Mouse (Mus musculus): ENCODE results near the gene Irak1bp1. TPM values are rescaled to one million over a fixed set of nuclear protein-coding genes. Genes with fewer than 3 reads are reported as not detected.

Gene Irak1bp1
- total RNA-seq (2015) (2.5 and 2.9 TPM in 2 replicates), total RNA-seq (2017) (1.6 and 6.4 TPM in 2 replicates)

DNA sequence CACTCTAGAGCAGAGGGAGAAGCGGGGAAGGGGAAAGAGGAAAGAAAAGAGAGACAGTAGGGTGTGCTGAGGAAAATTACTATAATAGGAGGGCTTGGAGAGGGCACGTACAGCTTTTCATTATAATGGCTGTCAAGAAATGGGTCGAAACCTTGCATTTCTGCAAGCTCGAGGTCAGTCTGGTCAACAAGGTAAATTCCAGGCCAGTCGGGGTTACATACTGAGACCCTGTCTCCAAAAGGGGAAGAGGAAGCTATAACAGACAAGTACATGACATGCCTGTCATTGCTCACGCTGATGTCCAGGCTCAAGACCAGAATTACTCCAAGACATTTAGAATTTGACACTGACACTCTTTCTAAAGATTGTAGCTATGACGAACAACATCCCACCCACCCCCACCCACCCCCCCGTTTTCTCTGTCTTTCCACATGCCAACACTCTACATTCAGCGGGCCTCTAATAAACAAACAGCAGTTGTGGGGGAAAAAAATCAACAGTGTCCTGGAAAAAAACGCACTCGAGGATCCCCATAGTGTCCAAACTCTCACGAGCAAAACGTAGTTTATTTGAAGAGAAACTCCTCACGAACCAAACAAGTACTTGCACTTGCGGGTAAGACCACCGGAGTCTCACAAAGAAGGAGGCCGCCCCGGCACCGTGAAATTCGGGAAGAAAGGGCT, at the start of gene Irak1bp1:
Gene Irak1bp1 (plus strand): TSS at position 534 of the 683 bp plus-strand sequence.
- ATAC-seq (replicated peaks; ENCODE audit: poor library complexity) = peak; percentile 30

DNA sequence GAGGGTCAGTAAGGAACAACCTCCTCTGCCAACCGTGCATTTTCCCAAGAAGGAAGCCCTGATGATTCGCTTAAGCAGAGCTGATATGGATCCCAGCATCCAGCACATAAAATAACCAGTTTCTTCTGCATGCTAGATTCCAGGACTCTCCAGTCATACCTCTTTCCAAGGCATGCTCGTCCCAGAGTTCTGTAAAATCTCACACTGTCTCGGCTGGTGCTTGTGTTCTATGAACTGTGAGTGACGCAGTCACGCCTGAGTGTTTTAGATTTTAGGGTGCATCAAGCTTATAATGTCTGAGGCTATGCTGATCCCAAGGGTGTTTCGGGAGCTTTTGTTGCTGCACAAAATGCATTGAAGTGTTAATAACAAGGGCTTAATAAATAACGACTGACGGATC, 41.0 kb upstream of the Irak1bp1 start:
- ATAC-seq (replicated peaks; ENCODE audit: poor library complexity) = no peak

DNA sequence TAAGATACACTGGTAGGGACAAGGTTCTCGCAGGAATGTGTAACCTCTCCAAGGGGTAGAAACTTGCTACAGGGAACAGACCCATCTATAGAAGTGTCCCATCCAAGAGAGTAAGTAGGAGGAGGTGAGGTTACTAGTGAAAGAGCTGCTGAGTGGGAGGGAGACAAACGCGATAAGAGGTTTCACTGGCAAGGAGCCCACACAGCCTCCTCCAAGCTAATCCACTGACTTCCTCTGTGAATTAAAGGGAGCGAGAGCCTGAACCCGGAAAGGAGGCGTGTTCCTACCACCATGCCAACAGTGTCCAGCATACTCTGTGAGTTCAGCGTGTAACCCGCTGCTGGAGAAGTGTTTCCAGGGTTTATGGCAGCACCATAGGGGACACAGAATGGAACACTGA, 29.0 kb upstream of the Irak1bp1 start:
- no peak for ATAC-seq (replicated peaks; ENCODE audit: poor library complexity)

- ATAC-seq (replicated peaks; ENCODE audit: poor library complexity) = no peak
Observed at GRCm38 (mm10) chr9:82807129-82807528, 22.2 kb upstream of the Irak1bp1 start.

DNA sequence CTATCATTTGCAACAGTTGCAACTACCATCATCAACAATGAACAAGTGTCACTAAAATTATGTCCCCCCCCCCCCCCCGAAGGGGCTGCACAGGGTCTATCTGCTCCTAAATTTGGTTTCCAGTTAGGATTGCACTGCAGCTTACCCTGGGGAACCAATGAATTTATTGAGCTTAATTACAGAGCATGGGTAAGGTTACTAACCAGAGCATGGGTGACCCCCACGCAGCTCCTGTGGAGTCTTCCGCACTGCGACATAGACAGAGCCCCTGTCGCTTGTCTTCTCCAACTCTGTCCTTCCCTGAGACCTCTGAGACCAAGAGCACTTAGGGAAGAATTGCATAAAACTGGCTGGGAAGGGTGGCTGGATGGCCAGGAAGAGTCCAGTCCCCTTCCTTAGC, 21.7 kb upstream of the Irak1bp1 start:
- ATAC-seq (replicated peaks; ENCODE audit: poor library complexity) = no peak

GRCm38 (mm10) chr9:82812172-82812963, 17.0 kb upstream of the Irak1bp1 start:
- no peak for ATAC-seq (replicated peaks; ENCODE audit: poor library complexity)

- ATAC-seq (replicated peaks; ENCODE audit: poor library complexity) = peak; percentile 48; the same call in 1 of the 2 replicates
Observed at GRCm38 (mm10) chr9:82814536-82814935, 14.8 kb upstream of the Irak1bp1 start.

DNA sequence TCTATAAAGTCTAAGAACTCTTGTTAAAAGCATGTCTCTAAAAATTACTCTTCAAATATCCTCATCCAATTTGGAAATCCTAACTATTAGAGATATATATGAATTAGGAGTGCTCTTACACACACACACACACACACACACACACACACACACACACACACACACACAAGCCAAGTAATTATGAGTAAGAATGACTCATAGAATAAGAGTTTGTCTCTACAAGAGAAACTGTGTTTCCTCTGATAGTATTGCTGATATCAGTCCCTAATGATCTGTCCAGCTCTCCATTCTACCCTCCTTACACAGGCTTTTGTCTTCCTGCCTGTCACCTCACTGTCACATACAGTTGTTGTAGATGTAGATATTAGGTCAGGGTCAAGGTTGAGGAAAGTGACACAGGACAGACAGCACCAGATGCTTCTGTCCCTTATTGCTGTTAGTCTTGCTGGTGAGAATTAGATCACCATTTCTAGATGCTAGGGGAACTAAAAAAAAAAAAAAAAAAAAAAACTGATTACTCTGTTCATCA, 14.0 kb upstream of the Irak1bp1 start:
- ATAC-seq (replicated peaks; ENCODE audit: poor library complexity) = no peak

GRCm38 (mm10) chr9:82826426-82826825, 2.9 kb upstream of the Irak1bp1 start:
- no peak for ATAC-seq (replicated peaks; ENCODE audit: poor library complexity)

GRCm38 (mm10) chr9:82829693-82830430, 522 bp downstream of the Irak1bp1 start:
- ATAC-seq (replicated peaks; ENCODE audit: poor library complexity) = peak; percentile 97

- ATAC-seq (replicated peaks; ENCODE audit: poor library complexity) = no peak
Observed at GRCm38 (mm10) chr9:82831891-82832290, 2.6 kb downstream of the Irak1bp1 start.

DNA sequence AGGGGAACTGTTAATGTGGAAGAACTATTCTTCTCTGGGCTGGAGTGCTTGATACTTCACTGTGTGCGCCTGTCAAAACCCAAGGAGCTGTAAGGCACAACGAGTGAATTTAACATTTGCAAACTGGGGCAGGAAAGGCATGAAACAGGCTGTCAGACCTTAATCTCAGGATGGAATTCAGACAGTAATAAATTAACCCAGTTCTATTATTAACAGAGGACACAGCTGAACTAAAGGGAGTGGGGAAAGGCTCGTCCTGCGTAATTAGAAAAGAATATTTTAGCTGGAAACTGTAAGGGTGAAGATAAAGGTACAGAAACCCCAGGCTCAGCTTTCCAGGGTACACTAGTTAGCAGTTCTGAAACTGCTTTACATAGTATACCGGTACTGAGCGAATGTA, 6.6 kb downstream of the Irak1bp1 start:
- no peak for ATAC-seq (replicated peaks; ENCODE audit: poor library complexity)

- ATAC-seq (replicated peaks; ENCODE audit: poor library complexity) = no peak
Observed at GRCm38 (mm10) chr9:82842671-82843070, 13.3 kb downstream of the Irak1bp1 start.

DNA sequence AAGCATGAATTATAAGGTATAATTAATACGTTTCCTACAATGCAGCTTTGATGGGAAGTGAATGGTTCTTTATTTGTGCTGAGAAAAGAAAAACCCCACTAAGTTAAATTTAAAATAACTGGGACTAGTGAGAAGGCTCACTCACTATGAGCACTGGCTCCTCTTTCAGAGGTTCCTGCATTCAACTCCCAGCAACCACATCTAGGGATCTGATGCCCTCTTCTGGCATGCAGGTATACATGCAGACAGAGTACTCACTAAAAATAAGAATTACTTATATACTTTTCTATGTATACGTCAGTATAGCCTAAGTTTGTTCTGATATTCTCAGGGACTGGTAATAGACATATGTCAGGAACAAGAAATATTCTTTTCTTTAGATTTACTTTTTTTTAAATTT, 24.7 kb downstream of the Irak1bp1 start:
- peak; percentile 83 for ATAC-seq (replicated peaks; ENCODE audit: poor library complexity)

DNA sequence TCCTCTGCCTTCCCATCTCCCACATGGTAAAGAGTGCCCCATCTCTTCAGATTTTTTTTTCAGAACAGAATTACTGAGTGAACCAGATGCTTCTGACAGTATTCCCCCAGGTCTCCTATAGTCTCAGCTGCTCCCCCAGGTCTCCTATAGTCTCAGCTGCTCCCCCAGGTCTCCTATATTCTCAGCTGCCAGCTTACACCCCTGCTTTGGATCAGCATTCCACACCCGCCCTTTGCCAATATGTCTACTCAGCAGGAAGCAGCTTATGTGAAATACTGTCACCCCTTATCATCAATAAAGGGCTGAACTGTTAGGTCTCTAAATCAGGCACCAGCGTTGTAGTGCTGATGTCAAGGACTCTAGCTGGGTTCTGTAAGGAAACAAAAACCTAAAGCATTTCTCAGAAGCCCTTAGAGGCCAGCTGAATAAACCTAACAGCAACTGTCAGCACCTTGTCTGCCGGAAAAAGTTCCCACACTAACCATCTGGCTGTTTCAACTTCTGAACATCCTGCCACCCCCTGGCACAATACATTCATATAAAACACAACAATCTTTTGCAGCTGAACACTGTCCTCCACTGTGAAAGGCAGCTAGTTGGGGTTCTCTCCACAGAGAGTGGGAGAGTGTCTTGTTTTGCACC, 25.8 kb downstream of the Irak1bp1 start:
- ATAC-seq (replicated peaks; ENCODE audit: poor library complexity) = no peak

DNA sequence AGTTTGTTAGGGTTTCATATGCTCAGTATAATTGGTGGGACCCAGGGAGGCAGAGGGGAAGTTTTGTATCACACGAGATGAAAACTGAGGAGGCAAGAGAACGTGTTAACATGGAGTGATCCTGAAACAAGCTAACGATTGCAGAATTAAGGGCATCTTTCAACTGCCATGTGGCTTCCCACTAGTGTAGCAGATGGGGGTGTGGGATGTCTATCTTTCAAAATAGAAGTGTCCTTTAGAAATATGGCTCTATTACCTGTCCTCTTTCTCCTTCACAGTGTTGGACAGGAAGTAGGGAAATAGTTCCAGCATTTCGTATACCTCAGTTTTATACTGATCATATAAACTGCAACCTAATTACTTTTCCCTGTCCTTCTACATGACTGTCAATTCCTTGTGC, 26.9 kb downstream of the Irak1bp1 start:
- ATAC-seq (replicated peaks; ENCODE audit: poor library complexity) = no peak

- no peak for ATAC-seq (replicated peaks; ENCODE audit: poor library complexity)
Observed at GRCm38 (mm10) chr9:82860805-82861204, 31.5 kb downstream of the Irak1bp1 start.

GRCm38 (mm10) chr9:82861316-82861715, 32.0 kb downstream of the Irak1bp1 start:
- no peak for ATAC-seq (replicated peaks; ENCODE audit: poor library complexity)

- ATAC-seq (replicated peaks; ENCODE audit: poor library complexity) = no peak
Observed at GRCm38 (mm10) chr9:82861775-82862430, 32.6 kb downstream of the Irak1bp1 start.

DNA sequence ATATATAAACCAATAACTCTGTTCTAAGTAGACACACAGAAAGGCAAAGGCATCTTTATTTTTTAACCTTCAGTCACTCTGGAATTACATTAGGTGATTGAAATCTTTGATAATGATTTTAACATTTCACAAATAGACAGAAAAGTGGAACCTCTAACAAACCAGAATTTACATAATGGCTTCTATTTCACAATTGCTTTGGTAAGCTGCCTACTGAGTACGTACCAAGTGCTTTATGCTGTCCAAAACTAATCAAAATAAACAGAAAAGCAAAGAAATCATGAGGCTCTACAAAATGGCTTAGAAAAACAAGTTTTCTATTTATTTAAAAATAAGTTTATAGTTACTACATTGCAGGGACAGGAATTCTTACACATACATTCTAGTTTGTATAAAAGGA, 36.8 kb downstream of the Irak1bp1 start:
- ATAC-seq (replicated peaks; ENCODE audit: poor library complexity) = no peak

Data from megakaryocyte progenitor cell, adult 5-6 weeks (primary cell).